Mouse (Mus musculus) adrenal gland, postnatal 25 days (tissue): ENCODE measurements around the gene Pla2g5. TPM values are rescaled to one million over a fixed set of nuclear protein-coding genes. Genes with fewer than 3 reads are reported as not detected.
A peak's percentile ranks its signal among the peaks of the same experiment; 100 is the strongest.

Source experiments
- DNase-seq: peaks from one replicate; pipeline ENCODE4 v3.0.0; 2021; ENCODE audit warnings: mixed read lengths
- total RNA-seq: library from RNA; stranded (reverse); gene quantifications from 2 replicates; pipeline ENCODE4 v1.2.3, GENCODE M21; 2021

Pla2g5 gene
- total RNA-seq, 1 experiment from 2014 or later = 17.1 TPM

- no peak for DNase-seq
These were observed 66.6 kb downstream of the Pla2g5 start for GRCm38 (mm10) chr4:138796513-138797216.

- no peak for DNase-seq
These were observed 68.9 kb downstream of the Pla2g5 start for GRCm38 (mm10) chr4:138794344-138794743.

- DNase-seq = peak; percentile 51
These were observed 70.0 kb downstream of the Pla2g5 start for GRCm38 (mm10) chr4:138793276-138793675.

- no peak for DNase-seq
These were observed 70.7 kb downstream of the Pla2g5 start for GRCm38 (mm10) chr4:138792599-138792998.

- DNase-seq = no peak
These were observed 71.8 kb downstream of the Pla2g5 start for GRCm38 (mm10) chr4:138791452-138791851.

- no peak for DNase-seq
These were observed 74.9 kb downstream of the Pla2g5 start for GRCm38 (mm10) chr4:138788381-138788780.

GRCm38 (mm10) chr4:138786141-138786540, 77.1 kb downstream of the Pla2g5 start:
- DNase-seq = no peak

GRCm38 (mm10) chr4:138785721-138786120, 77.6 kb downstream of the Pla2g5 start:
- DNase-seq = no peak

GRCm38 (mm10) chr4:138782098-138782497, 81.2 kb downstream of the Pla2g5 start:
- DNase-seq = no peak

GRCm38 (mm10) chr4:138780300-138780699, 83.0 kb downstream of the Pla2g5 start:
- peak; percentile 21 for DNase-seq

GRCm38 (mm10) chr4:138777417-138778407, 85.6 kb downstream of the Pla2g5 start:
- no peak for DNase-seq

GRCm38 (mm10) chr4:138775435-138775834, 87.8 kb downstream of the Pla2g5 start, which contains the start of gene Pla2g2d:
Pla2g2d (plus strand) TSS chr4:138775735.
- no peak for DNase-seq

GRCm38 (mm10) chr4:138772386-138772785, 90.9 kb downstream of the Pla2g5 start:
- no peak for DNase-seq

- DNase-seq = no peak
These were observed 91.3 kb downstream of the Pla2g5 start for GRCm38 (mm10) chr4:138771970-138772369.

- DNase-seq = no peak
These were observed 101.0 kb downstream of the Pla2g5 start for GRCm38 (mm10) chr4:138762266-138762665.

GRCm38 (mm10) chr4:138757416-138757815, 105.9 kb downstream of the Pla2g5 start, which contains the start of gene Pla2g2f:
Pla2g2f (minus strand) TSS chr4:138757626.
- peak; percentile 39 for DNase-seq

GRCm38 (mm10) chr4:138755983-138756382, 107.3 kb downstream of the Pla2g5 start:
- DNase-seq = no peak

- DNase-seq = no peak
These were observed 107.8 kb downstream of the Pla2g5 start for GRCm38 (mm10) chr4:138755439-138755838.

- no peak for DNase-seq
These were observed 108.8 kb downstream of the Pla2g5 start for GRCm38 (mm10) chr4:138754432-138754831.

- DNase-seq = no peak
These were observed 109.7 kb downstream of the Pla2g5 start for GRCm38 (mm10) chr4:138753608-138754007.

- no peak for DNase-seq
These were observed 110.7 kb downstream of the Pla2g5 start for GRCm38 (mm10) chr4:138752603-138753002.
